Mouse (Mus musculus): Measurements from ENCODE around the gene Ndufa8.

The Ndufa8 gene

GRCm38 (mm10) chr2:36048748-36049566, at the start of gene Ndufa8, which contains the start of gene Morn5:
Gene Ndufa8 (minus strand): TSS chr2:36049406.
Gene Morn5 (plus strand): TSS chr2:36049458.
- DNase-seq (ENCODE audit: low read depth, low spot score): peak; percentile 99

- no peak for DNase-seq (ENCODE audit: low read depth, low spot score)
Measured at GRCm38 (mm10) chr2:36098021-36098420, 48.8 kb upstream of the Ndufa8 start.

- no peak for DNase-seq (ENCODE audit: low read depth, low spot score)
Measured at GRCm38 (mm10) chr2:36097129-36097815, 48.1 kb upstream of the Ndufa8 start.

GRCm38 (mm10) chr2:36093914-36094475, 44.8 kb upstream of the Ndufa8 start:
- DNase-seq (ENCODE audit: low read depth, low spot score): no peak

- no peak for DNase-seq (ENCODE audit: low read depth, low spot score)
Measured at GRCm38 (mm10) chr2:36093301-36093700, 44.1 kb upstream of the Ndufa8 start.

- DNase-seq (ENCODE audit: low read depth, low spot score): no peak
Measured at GRCm38 (mm10) chr2:36092748-36093147, 43.5 kb upstream of the Ndufa8 start.

- DNase-seq (ENCODE audit: low read depth, low spot score): peak; percentile 73
Measured at GRCm38 (mm10) chr2:36090853-36091741, 41.9 kb upstream of the Ndufa8 start.

- no peak for DNase-seq (ENCODE audit: low read depth, low spot score)
Measured at GRCm38 (mm10) chr2:36089190-36089589, 40.0 kb upstream of the Ndufa8 start.

GRCm38 (mm10) chr2:36085041-36085440, 35.8 kb upstream of the Ndufa8 start:
- DNase-seq (ENCODE audit: low read depth, low spot score): no peak

GRCm38 (mm10) chr2:36082802-36083580, 33.8 kb upstream of the Ndufa8 start:
- DNase-seq (ENCODE audit: low read depth, low spot score): no peak

GRCm38 (mm10) chr2:36081446-36081845, 32.2 kb upstream of the Ndufa8 start:
- no peak for DNase-seq (ENCODE audit: low read depth, low spot score)

- DNase-seq (ENCODE audit: low read depth, low spot score): no peak
Measured at GRCm38 (mm10) chr2:36077160-36077761, 28.1 kb upstream of the Ndufa8 start.

- no peak for DNase-seq (ENCODE audit: low read depth, low spot score)
Measured at GRCm38 (mm10) chr2:36075210-36075609, 26.0 kb upstream of the Ndufa8 start.

GRCm38 (mm10) chr2:36073781-36074180, 24.6 kb upstream of the Ndufa8 start:
- DNase-seq (ENCODE audit: low read depth, low spot score): no peak

- no peak for DNase-seq (ENCODE audit: low read depth, low spot score)
Measured at GRCm38 (mm10) chr2:36071660-36072305, 22.6 kb upstream of the Ndufa8 start.

- no peak for DNase-seq (ENCODE audit: low read depth, low spot score)
Measured at GRCm38 (mm10) chr2:36067132-36067531, 17.9 kb upstream of the Ndufa8 start.

- no peak for DNase-seq (ENCODE audit: low read depth, low spot score)
Measured at GRCm38 (mm10) chr2:36061409-36061808, 12.2 kb upstream of the Ndufa8 start.

- DNase-seq (ENCODE audit: low read depth, low spot score): no peak
Measured at GRCm38 (mm10) chr2:36056248-36056647, 7.0 kb upstream of the Ndufa8 start.

- DNase-seq (ENCODE audit: low read depth, low spot score): no peak
Measured at GRCm38 (mm10) chr2:36053249-36053648, 4.0 kb upstream of the Ndufa8 start.

GRCm38 (mm10) chr2:36049567-36049954, 355 bp upstream of the Ndufa8 start:
- DNase-seq (ENCODE audit: low read depth, low spot score): no peak
